Mouse (Mus musculus): ENCODE data around the gene Ttc7.

Ttc7 gene

GRCm38 (mm10) chr17:87314530-87314946, 31.9 kb downstream of the Ttc7 start:
- peak; percentile 28 for ATAC-seq (ENCODE audit: low TSS enrichment)

DNA sequence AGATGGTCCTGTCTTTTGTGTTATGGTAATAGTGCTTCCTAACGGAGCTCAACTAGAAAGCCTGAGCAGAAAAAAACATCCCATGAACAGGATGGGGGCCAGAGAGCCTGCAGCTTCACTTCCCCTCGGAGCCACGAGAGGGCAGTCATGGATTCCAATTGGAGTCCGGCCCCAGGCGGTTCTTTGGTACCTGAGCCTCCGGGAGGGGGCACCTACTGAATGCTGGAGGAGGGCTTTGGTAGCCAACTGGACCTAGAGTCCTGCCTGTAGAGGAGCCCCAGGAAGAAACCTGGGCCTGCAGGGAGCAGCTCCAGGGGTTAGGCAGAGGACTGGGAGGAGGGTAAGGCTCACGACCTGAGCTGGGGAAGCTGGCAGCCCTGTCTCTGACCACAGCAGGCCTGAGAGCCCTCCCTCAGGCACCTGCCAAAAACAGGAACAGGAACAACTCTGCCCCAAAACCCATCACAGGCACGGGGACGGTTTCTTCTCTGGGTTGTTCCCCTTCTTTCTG, 32.4 kb downstream of the Ttc7 start:
- peak; percentile 73 for ATAC-seq (ENCODE audit: low TSS enrichment)

DNA sequence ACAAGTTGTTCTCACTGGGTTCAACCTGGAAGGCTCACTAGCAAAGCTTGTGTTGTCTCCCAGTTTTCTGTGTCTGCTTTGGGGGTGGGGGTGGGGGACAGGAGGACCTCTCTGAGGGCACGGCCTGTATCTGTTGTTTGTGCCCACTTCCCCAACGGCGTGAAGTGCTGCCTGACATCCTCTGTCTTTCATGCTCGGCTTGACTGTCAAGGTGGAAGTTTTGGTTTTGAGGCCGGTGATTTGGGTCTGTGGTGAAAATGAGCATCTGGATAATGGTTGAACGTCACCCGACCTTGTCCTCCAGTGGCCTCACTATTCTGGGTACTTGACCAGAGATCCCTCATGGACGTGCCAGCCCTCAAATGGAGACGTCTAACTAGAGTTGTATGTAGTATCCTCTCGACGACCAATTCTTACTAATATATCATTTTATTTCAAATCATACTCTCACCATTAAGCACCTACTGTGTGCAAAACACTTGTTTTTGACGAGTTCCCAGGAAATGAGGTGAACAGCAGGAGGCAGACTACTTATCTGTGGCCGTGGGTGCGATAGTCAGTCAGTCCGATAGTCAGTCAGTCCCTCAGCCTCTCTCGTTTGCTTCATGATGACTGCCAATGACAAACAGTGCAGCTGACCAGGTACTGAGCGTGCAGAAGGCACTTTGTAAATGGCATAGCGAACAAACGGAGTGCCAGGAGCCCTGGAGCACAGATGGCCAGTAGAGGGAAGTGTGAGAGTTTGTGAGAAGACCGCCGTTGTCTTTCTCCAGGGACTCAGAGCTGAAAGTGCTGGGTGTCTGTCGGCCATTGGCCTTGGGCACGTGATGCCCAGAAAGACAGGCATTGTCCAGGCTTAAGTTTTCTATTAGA, 33.4 kb downstream of the Ttc7 start:
- ATAC-seq (ENCODE audit: low TSS enrichment): peak; percentile 48

- no peak for ATAC-seq (ENCODE audit: low TSS enrichment)
Observed at GRCm38 (mm10) chr17:87317271-87317670, 34.6 kb downstream of the Ttc7 start.

- ATAC-seq (ENCODE audit: low TSS enrichment): no peak
Observed at GRCm38 (mm10) chr17:87317947-87318346, 35.3 kb downstream of the Ttc7 start.

DNA sequence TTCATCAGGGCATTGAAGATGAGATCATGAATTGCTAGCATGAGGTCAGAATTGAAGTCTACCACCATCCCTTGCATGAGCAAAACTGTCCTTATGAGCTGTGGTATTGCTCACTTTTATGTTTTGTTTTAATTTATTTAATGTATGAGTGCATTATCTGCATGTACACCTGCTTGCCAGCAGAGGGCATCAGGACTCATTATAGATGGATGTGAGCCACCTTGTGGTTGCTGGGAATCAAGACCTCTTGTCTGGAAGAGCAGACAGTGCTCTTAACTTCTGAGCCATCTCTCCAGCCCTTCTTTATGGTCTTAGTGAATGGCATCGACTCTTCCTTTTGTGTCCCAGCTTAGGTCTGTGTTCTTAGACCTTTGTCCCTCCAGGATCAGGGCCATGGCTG, 39.0 kb downstream of the Ttc7 start:
- no peak for ATAC-seq (ENCODE audit: low TSS enrichment)

GRCm38 (mm10) chr17:87323215-87323614, 40.5 kb downstream of the Ttc7 start:
- peak; percentile 60 for ATAC-seq (ENCODE audit: low TSS enrichment)

DNA sequence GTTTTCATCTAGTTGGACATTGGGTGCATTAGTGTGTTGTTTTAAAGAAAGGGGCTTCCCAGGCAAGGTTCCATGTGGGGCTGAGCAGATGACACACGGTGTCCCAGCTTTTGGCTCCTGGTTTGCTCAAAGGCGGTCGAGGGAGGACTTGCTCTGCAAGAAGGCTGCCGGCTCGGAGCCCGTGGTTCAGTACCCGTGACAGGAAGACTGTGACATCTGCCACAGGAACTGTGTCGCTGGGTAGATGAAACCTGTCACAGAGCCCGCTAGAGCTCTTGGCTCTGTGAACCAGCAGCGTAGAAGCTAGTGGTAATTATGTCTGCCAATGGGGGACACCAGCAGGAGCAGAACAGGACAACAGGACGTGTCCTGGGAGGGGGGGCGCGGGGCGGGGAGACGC, 42.8 kb downstream of the Ttc7 start:
- ATAC-seq (ENCODE audit: low TSS enrichment): no peak

- ATAC-seq (ENCODE audit: low TSS enrichment): no peak
Observed at GRCm38 (mm10) chr17:87326987-87327386, 44.3 kb downstream of the Ttc7 start.

DNA sequence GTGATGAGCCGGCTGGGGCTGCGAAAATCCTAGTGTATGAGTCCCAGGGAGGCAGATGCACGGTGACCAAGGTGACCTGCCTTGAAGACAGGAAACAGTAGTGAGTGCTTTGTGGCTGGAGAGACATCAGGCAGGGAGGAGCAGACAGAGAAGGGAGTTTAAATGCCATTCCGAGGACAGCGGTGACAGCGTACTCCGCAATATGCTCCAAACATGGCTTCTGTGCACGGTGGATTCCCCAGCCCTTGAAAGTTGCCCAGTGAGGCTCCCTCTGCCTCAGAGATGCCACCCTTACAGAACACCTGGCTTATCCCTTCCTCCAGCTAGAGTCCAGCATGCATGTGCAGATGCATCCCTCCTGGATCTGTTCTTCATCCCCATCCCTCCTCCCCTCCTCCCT, 45.0 kb downstream of the Ttc7 start:
- ATAC-seq (ENCODE audit: low TSS enrichment): no peak

GRCm38 (mm10) chr17:87328177-87328768, 45.6 kb downstream of the Ttc7 start:
- peak; percentile 17 for ATAC-seq (ENCODE audit: low TSS enrichment)

GRCm38 (mm10) chr17:87329144-87329700, 46.5 kb downstream of the Ttc7 start:
- no peak for ATAC-seq (ENCODE audit: low TSS enrichment)

DNA sequence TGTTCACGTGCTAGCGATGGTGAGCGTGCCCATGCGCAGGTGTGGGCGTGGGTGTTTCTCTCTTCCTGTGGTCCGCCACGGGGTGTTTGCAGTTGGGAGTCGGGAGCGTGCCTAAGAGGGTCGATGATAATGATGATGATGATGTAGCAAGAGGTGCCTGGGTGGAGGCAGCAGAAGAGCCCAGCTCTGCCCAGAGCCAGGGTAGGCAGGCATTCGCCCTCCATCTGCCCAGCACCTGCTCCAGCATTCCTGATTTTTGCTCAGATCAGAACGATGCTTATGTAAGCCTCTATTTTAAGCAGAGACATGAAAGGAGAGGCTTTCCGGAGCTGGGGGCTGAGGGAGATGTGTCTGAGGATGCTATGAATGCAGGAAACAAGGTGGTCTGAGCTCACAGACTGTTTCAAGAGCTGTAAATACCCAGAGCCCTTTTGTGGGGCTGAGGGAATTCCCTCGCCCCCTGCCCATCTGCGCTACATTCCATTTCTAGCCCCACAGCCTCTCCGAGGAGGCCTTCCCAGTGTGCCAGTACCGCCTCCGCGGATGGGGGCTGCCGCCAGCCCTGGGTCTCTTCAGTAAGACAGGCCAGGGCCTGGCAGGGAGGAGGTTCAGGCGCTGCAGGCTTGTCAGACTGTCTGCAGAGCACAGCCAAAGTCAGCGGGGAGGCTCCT, 47.7 kb downstream of the Ttc7 start:
- ATAC-seq (ENCODE audit: low TSS enrichment): peak; percentile 27

DNA sequence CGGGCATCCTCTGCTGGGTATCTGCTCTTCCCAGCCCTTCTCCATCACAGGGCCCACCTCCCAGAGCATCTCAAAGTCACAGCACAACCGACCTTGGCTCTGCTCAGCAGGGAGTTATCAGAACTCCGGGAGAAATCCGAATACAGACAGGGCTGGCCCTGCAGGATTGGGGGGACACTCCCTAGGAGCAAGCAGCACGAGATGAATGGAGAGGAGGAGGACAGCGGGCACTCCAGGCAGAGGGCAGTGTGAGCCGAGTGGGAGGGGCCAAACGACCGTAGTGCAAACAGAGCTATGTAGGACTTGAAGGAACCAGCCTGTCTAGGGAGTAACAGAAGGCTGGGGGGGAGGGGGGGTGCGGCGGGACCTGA, 48.2 kb downstream of the Ttc7 start:
- ATAC-seq (ENCODE audit: low TSS enrichment): peak; percentile 1; the same call in 1 of the 2 replicates

DNA sequence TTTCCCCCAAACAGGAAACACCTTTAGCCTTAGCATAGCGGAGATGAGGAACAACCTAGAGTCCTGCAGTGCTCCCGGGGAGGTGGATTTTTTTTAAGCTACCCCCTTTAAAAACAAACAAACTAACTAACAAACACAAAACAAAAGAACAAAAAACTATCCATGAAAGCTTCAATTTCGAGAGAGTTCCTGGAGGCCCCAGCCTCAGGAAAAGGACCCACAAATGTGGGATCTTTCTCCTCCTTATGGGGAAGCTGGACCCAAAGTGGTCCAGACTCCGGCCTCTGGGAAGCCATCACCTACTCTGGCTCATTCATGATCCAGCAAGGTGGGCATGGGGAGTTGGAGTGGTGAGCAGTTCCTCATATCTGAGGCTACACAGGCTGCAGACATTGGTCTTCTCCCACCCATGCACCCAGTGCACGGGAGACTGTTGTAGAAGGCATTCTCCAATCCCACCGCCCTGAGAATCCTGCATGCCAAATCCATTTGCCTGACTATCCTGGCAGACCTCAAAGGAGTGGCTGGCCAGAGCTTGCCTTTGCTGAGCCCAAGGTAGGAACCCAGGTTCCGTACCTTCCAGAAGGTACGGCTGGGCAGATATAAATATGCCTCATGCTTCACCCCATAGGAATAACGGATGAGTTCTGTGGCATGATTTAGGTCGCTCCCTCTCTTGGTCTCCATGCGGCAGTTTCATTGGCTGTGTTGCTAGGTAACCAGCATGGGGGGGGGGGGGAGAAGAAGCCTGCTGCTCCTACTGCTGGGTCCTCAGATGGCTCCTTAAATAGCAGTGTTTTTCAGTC, 48.9 kb downstream of the Ttc7 start:
- ATAC-seq (ENCODE audit: low TSS enrichment): peak; percentile 14

DNA sequence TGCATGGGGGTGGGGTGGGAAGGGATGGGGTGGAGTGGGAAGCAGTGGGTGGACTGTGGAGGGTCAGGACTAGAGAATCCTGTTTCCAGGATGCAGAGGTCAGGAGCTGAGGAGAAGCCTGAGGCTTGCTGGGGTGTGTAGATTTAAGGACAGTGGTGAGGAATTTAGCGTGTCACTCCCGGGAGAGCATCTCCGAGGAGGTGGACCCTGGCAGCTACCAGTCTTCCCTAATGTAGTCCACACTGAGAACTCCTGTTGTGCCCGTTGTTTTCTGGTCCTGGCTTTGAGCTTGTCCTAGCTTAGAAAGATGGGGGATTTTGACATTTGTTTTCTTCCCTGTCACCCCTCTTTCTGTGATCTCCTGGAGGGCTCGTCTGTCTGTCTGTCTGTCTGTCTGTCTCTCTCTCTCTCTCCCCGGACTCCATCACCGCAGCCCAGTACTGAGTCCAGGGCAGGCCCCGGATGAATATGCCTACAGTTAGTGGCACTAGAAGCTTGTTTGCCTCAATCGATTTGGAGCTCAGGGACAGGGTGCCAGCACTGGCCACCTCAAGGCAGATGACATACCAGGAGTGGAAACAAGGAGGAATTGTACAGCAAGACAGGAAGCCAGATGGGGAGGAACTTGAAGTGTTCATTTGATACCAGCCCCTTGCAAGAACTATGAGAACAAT, 49.6 kb downstream of the Ttc7 start:
- ATAC-seq (ENCODE audit: low TSS enrichment): no peak

DNA sequence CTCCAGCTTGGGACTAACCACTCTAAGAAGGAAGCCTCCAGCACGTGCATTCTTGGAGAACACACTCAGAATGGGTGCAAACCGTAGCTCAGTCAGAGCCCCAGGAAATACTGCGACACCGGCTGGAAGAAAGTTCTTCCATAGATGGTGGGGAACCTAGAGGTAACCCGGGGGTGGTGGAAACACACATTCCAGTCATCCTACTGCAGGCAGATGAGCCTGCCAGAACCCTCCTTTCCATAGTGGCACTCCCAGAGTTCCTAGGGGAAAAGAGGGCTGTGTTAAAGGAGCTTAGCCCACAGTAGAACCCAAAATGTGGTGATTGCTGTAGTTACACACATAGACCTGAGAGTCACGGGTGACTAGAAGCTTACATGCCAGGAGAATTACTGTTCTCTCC, 50.2 kb downstream of the Ttc7 start:
- ATAC-seq (ENCODE audit: low TSS enrichment): peak; percentile 1; the same call in 1 of the 2 replicates

- ATAC-seq (ENCODE audit: low TSS enrichment): no peak
Observed at GRCm38 (mm10) chr17:87334162-87334561, 51.5 kb downstream of the Ttc7 start.

- ATAC-seq (ENCODE audit: low TSS enrichment): no peak
Observed at GRCm38 (mm10) chr17:87335152-87335551, 52.5 kb downstream of the Ttc7 start.

DNA sequence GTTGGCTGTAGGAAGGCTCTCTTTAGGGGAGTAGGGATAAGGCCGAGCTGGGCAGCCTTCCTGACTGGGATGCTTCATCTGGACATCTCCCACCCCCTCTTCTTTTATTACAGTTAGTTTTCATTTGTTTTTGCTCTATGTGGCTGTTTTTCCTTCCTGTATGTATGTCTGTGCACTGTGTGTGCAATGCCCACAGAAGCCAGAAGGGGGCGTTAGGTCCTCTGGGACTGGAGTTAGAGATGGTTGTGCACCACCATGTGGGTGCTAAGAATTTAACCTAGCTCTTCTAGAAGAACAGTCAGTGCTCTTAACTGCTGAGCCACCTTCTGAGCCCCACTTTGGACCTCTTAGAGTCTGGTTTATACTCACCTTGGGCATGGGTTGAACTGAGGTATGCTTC, 53.0 kb downstream of the Ttc7 start:
- no peak for ATAC-seq (ENCODE audit: low TSS enrichment)

- ATAC-seq (ENCODE audit: low TSS enrichment): peak; percentile 45
Observed at GRCm38 (mm10) chr17:87336910-87337309, 54.2 kb downstream of the Ttc7 start.
